Mouse (Mus musculus) liver, adult 2 months (tissue): ENCODE measurements around the gene Pomgnt1. TPM values are rescaled to one million over a fixed set of nuclear protein-coding genes. Genes with fewer than 3 reads are reported as not detected.

Source experiments
- DNase-seq: peaks from one replicate; pipeline ENCODE4 v3.0.0-alpha.2; 2011; ENCODE audit warnings: low read depth, low spot score; ENCODE audit errors: extremely low read depth
- H3K27ac ChIP-seq: fragments of 200-500 bp; replicated peaks from 2 replicates; pipeline ENCODE4 v1.5.1; 2012; ENCODE audit warnings: low read depth, mild to moderate bottlenecking, control low read depth, inconsistent platforms, low read length; ENCODE audit not compliant: insufficient read depth
- H3K27me3 ChIP-seq: fragments of 200-500 bp; 2 replicates; pipeline ENCODE4 v1.6.1; 2012; ENCODE audit warnings: mild to moderate bottlenecking, moderate library complexity, low read length, inconsistent platforms; ENCODE audit not compliant: control insufficient read depth, insufficient read depth
- H3K36me3 ChIP-seq: fragments of 200-500 bp; 2 replicates; pipeline ENCODE4 v1.6.1; 2012; ENCODE audit warnings: low read length, inconsistent platforms; ENCODE audit not compliant: control insufficient read depth, insufficient read depth
- H3K4me1 ChIP-seq: fragments of 200-500 bp; 2 replicates; pipeline ENCODE4 v1.6.1; 2011; ENCODE audit warnings: low read length; ENCODE audit not compliant: control insufficient read depth, insufficient read depth
- H3K4me3 ChIP-seq: fragments of 200-500 bp; 2 replicates; pipeline ENCODE4 v1.5.1; 2011; ENCODE audit warnings: low read depth, mild to moderate bottlenecking, control low read depth, low read length, moderate library complexity; ENCODE audit not compliant: insufficient read depth
- H3K79me2 ChIP-seq: fragments of 200-500 bp; 2 replicates; pipeline ENCODE4 v1.6.1; 2012; ENCODE audit warnings: inconsistent platforms, mild to moderate bottlenecking, low read length, moderate library complexity; ENCODE audit not compliant: control insufficient read depth, insufficient read depth
- H3K9ac ChIP-seq: fragments of 200-500 bp; 2 replicates; pipeline ENCODE4 v1.6.1; 2012; ENCODE audit warnings: low read depth, mild to moderate bottlenecking, control low read depth, inconsistent platforms, low read length
- CTCF ChIP-seq: fragments of 200-500 bp; IDR thresholded peaks from 2 replicates; pipeline ENCODE4 v1.5.1; 2011; ENCODE audit warnings: low read depth, low read length, control low read depth
- POLR2A ChIP-seq: fragments of 200-500 bp; IDR thresholded peaks from 2 replicates; pipeline ENCODE4 v1.6.1; 2011; ENCODE audit warnings: low read length, control low read depth; ENCODE audit not compliant: insufficient read depth; ENCODE audit errors: extremely low read depth
- WGBS: fragments of 180-500 bp; shearing (Covaris S2); methylation state at CpG from one replicate; pipeline ENCODE4 v1.1.7; 2018; 5-methylcytosine and 5-hydroxymethylcytosine counted together
- polyA plus RNA-seq: library from polyadenylated mRNA; depleted of rRNA; stranded (reverse); fragments of >200 nt; gene quantifications from 2 replicates; pipeline ENCODE4 v1.2.3, GENCODE M21; 2012
- total RNA-seq: library from RNA; depleted of rRNA; stranded (reverse); fragments of >200 nt; gene quantifications from 2 replicates; pipeline ENCODE4 v1.2.3, GENCODE M21; 2014

Pomgnt1 gene
- total and polyA plus RNA-seq, 2 experiments: 14.7 to 19.1 TPM

- H3K36me3 ChIP-seq: peaks cover 10% of the 10 kb centered on the region
- no peak overlapping the region for H3K4me3 ChIP-seq
- H3K4me1 ChIP-seq: no peaks in the 10 kb centered on the region
- H3K79me2 ChIP-seq: no peaks in the 10 kb centered on the region
- TF ChIP-seq POLR2A (no peak), CTCF (no peak)
- no peak for DNase-seq
- H3K9ac ChIP-seq: no peak overlapping the region
- H3K27me3 ChIP-seq: no peaks in the 10 kb centered on the region
- no peak overlapping the region for H3K27ac ChIP-seq
- 58% methylated on average over 7 of the region's 7 CpGs for WGBS
Measured at GRCm38 (mm10) chr4:116100959-116101358, 22.7 kb upstream of the Pomgnt1 start.

- no peak for TF ChIP-seq CTCF
- TF ChIP-seq POLR2A: no peak
- no peaks in the 10 kb centered on the region for H3K79me2 ChIP-seq
- no peak overlapping the region for H3K9ac ChIP-seq
- no peaks in the 10 kb centered on the region for H3K4me1 ChIP-seq
- no peaks in the 10 kb centered on the region for H3K36me3 ChIP-seq
- no peak overlapping the region for H3K4me3 ChIP-seq
- H3K27me3 ChIP-seq: no peaks in the 10 kb centered on the region
- 95% methylated on average over 5 of the region's 5 CpGs for WGBS
- no peak for DNase-seq
- no peak overlapping the region for H3K27ac ChIP-seq
Measured at GRCm38 (mm10) chr4:116105278-116105677, 18.4 kb upstream of the Pomgnt1 start.

GRCm38 (mm10) chr4:116110695-116111094, 12.9 kb upstream of the Pomgnt1 start:
- Histone ChIP-seq H3K27ac (no peak overlapping the region), H3K4me3 (no peak overlapping the region), H3K9ac (no peak overlapping the region), H3K79me2 (no peaks in the 10 kb centered on the region), H3K36me3 (no peaks in the 10 kb centered on the region), H3K4me1 (no peaks in the 10 kb centered on the region), H3K27me3 (no peaks in the 10 kb centered on the region)
- 83% methylated on average over 6 of the region's 6 CpGs for WGBS
- DNase-seq: no peak
- TF ChIP-seq CTCF: no peak
- no peak for TF ChIP-seq POLR2A

- Histone ChIP-seq H3K27me3 (no peaks in the 10 kb centered on the region), H3K4me3 (no peak overlapping the region), H3K36me3 (no peaks in the 10 kb centered on the region), H3K9ac (no peak overlapping the region), H3K4me1 (no peaks in the 10 kb centered on the region), H3K27ac (no peak overlapping the region), H3K79me2 (no peaks in the 10 kb centered on the region)
- no peak for DNase-seq
- 87% methylated on average over 2 of the region's 2 CpGs for WGBS
- no peak for TF ChIP-seq POLR2A
Measured at GRCm38 (mm10) chr4:116111486-116111885, 12.2 kb upstream of the Pomgnt1 start.

GRCm38 (mm10) chr4:116122762-116123161, 878 bp upstream of the Pomgnt1 start:
- 0% methylated on average over 1 of the region's 1 CpGs for WGBS
- no peaks in the 10 kb centered on the region for H3K27me3 ChIP-seq
- 0 out of 2 replicates have a peak, but pooled peaks cover 2% of the 10 kb centered on the region for H3K4me1 ChIP-seq
- no peak for TF ChIP-seq CTCF
- no peak for TF ChIP-seq POLR2A
- H3K27ac ChIP-seq: no peak overlapping the region
- DNase-seq: no peak
- no peak overlapping the region for H3K4me3 ChIP-seq
- H3K36me3 ChIP-seq: no peaks in the 10 kb centered on the region
- no peak overlapping the region for H3K9ac ChIP-seq
- H3K79me2 ChIP-seq: no peaks in the 10 kb centered on the region

GRCm38 (mm10) chr4:116125803-116126386, 2.3 kb downstream of the Pomgnt1 start:
- H3K27ac ChIP-seq: no peak overlapping the region
- no peak for DNase-seq
- no peaks in the 10 kb centered on the region for H3K36me3 ChIP-seq
- no peaks in the 10 kb centered on the region for H3K27me3 ChIP-seq
- no peak for TF ChIP-seq CTCF
- no peak for TF ChIP-seq POLR2A
- 95% methylated on average over 4 of the region's 4 CpGs for WGBS
- H3K9ac ChIP-seq: no peak overlapping the region
- no peak overlapping the region for H3K4me3 ChIP-seq
- no peaks in the 10 kb centered on the region for H3K79me2 ChIP-seq
- 0 out of 2 replicates have a peak, but pooled peaks cover 2% of the 10 kb centered on the region for H3K4me1 ChIP-seq
